Mouse (Mus musculus) midbrain, embryonic 13.5 days (tissue): ENCODE measurements at regions not wholly inside any gene's neighbourhood (a gene's known extent, or its start where the extent isn't known, plus 50 kb on each side); places are given as distances from the start of the nearest gene placed in this dataset.

Experiments used
- ATAC-seq: fragments of 200-750 bp; cut with Nextera tagmentation; 2 replicates; pipeline ENCODE4 v1.8.0; 2017; ENCODE audit warnings: mild to moderate bottlenecking, moderate TSS enrichment, moderate library complexity
- H3K27ac ChIP-seq: fragments of 300-500 bp; sonication (generic); 2 replicates; pipeline ENCODE4 v1.5.1; 2015; ENCODE audit warnings: inconsistent platforms, mild to moderate bottlenecking, moderate library complexity
- H3K27me3 ChIP-seq: fragments of 300-500 bp; sonication (generic); 2 replicates; pipeline ENCODE4 v1.6.1; 2015; ENCODE audit warnings: mild to moderate bottlenecking, inconsistent platforms
- H3K36me3 ChIP-seq: fragments of 300-500 bp; sonication (generic); 2 replicates; pipeline ENCODE4 v1.6.1; 2015; ENCODE audit warnings: mild to moderate bottlenecking, inconsistent platforms
- H3K4me1 ChIP-seq: fragments of 300-500 bp; sonication (generic); replicated peaks from 2 replicates; pipeline ENCODE4 v1.6.1; 2015; ENCODE audit warnings: inconsistent platforms
- H3K4me2 ChIP-seq: fragments of 300-500 bp; sonication (generic); replicated peaks from 2 replicates; pipeline ENCODE4 v1.6.1; 2015; ENCODE audit warnings: moderate library complexity, mild to moderate bottlenecking, inconsistent platforms
- H3K4me3 ChIP-seq: fragments of 300-500 bp; sonication (generic); replicated peaks from 2 replicates; pipeline ENCODE4 v1.5.1; 2015; ENCODE audit warnings: mild to moderate bottlenecking, inconsistent platforms
- H3K9ac ChIP-seq: fragments of 300-500 bp; sonication (generic); replicated peaks from 2 replicates; pipeline ENCODE4 v1.6.1; 2015; ENCODE audit warnings: mild to moderate bottlenecking, inconsistent platforms
- H3K9me3 ChIP-seq: fragments of 300-500 bp; sonication (generic); 2 replicates; pipeline ENCODE4 v1.6.1; 2016; ENCODE audit warnings: mild to moderate bottlenecking, inconsistent platforms
- WGBS: fragments of 180-500 bp; shearing (Covaris S2); methylation state at CpG from one replicate; pipeline ENCODE4 v1.1.7; 2015; 5-methylcytosine and 5-hydroxymethylcytosine counted together

DNA sequence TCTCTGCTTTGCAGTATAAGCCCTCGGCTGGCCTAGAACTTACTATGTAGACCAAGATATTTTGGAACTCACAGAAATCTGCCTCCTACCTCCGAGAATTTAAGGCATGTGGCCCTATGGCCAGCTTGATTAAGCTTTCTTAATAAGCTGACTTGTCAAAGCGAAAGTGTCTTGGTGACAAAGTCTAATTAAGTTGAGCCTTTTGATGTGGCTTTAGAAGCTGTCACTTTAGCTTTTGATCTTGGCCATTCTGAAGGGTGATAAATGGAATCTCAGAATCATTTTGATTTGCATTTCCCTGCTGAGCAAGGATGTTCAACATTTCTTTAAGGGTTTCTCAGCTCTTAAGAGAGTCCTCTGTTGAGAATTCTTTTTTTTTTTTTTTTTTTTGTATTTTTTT is 67.6 kb upstream of the Tdrd3 start:
- Histone ChIP-seq H3K9ac (no peak overlapping the region), H3K36me3 (no peaks in the 10 kb centered on the region), H3K27me3 (no peaks in the 10 kb centered on the region), H3K9me3 (no peaks in the 10 kb centered on the region), H3K27ac (no peak overlapping the region), H3K4me2 (no peak overlapping the region), H3K4me3 (no peak overlapping the region), H3K4me1 (no peaks in the 10 kb centered on the region)
- WGBS, result 59% methylated on average over 3 of the region's 3 CpGs
- no peak for ATAC-seq

- no peaks in the 10 kb centered on the region for H3K36me3 ChIP-seq
- no peak overlapping the region for H3K4me2 ChIP-seq
- no peaks in the 10 kb centered on the region for H3K9me3 ChIP-seq
- WGBS, result 98% methylated on average over 2 of the region's 2 CpGs
- H3K4me1 ChIP-seq, result no peaks in the 10 kb centered on the region
- H3K4me3 ChIP-seq, result no peak overlapping the region
- H3K27me3 ChIP-seq, result no peaks in the 10 kb centered on the region
- ATAC-seq, result no peak
- H3K9ac ChIP-seq, result no peak overlapping the region
- no peak overlapping the region for H3K27ac ChIP-seq
Observed at GRCm38 (mm10) chr14:87365793-87366192, 50.6 kb upstream of the Tdrd3 start.
